Mouse (Mus musculus): Measurements from ENCODE around the gene Atp2b1.

The Atp2b1 gene

DNA sequence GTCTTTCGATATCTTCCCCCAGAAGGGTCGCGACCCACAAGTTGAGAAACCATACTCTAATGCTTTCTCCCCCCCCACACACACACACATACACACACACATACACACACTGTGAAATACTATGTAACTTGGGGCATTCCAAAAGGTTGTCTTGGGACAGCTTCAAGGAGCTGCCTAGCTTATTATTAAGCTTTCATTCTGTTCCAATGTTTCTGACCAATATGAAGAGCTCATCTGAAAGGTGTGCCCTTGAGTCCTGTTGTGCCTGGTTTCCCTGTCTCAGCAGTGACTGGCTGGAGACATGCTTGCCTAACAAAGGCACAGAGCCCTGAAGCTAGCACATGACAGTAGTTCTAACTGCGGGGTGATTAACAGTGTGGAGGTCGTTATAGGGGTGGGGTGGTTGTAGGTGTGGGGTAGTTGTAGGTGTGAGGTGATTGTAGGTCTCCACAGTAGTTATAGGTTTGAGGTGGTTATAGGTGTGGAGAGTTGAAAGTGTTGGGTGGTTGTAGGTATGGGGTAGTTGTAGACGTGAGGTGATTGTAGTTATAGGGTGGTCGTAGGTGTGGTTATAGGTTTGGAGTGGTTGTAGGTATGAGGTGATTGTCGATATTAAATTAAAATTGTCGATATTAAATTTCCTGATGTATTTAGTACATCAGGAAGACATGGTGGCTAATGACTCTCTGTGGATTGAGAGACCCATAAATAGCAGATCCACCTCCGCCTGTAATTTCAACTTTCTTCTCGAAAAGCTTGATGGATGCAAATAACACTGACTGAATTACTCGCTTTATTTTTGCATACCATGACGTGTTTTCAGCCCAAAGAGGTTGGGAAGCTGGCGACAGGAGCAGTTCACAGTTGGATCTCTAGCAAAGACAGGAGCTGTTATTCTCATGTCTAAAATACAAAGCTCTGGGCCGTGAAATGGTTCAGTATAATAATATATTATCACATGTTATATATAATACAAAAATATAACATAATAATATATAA, 119.9 kb downstream of the Atp2b1 start:
- no peak for DNase-seq (ENCODE audit: low read depth, low spot score)

DNA sequence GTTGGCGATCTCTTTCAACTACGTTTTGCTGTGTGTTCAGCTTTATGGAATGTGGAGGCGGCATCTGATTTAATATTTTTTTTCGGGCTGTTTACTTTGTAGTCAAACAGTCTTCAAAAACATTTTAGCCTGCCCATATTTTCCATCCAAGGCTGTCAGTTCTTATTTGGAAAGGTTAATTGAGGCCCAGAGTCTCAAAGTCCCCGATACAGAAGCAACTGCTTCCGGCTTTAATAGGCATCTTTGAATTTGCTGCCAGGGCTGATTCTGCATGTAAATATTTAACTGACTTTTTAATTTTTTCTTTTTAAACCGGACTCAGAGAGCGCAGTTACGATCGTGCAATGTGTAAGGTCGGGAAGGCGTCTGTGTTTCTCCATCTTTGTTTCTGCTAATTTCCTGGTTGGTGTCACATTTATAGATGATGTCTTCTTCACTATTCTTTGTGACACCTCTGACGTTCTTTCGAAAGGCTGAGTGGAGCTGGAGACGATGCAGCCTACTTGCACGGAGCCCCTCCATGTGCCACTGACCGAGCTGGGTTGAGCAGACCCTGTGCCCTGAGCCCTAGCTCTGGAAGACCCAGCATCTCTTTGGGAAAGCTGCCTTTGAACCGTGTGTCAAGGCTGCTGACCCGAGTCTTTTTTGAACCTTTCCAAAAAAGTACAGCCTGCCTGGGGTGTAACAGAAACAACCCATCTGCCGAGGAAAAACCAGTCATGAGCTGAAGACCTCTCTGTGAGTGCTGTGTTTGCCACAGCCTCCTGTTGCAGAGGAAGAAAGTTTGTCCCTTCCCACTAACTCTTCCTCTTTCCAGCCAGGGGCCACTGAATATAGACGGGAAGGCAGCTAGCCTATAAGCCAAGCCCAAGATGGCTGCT, 123.2 kb downstream of the Atp2b1 start:
- DNase-seq (ENCODE audit: low read depth, low spot score), result no peak

DNA sequence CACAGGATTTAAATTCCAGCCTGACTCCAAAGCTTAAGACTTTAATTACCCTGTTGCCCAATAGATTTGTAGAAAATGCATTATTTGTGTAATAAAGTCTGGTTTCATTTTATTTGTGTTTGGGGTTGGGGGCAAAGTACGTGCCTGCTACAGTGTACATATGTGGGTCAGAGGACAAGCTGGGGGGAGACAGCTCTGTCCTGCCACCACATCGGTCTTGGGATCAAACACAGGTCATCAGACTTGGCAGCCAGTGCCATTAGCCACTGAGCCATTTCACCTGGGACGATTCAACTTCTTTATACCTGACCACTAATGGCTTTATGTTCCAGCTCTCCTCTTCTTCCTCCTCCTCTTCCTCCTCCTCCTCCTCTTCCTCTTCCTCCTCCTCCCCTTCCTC, 124.7 kb downstream of the Atp2b1 start:
- DNase-seq (ENCODE audit: low read depth, low spot score), result no peak

DNA sequence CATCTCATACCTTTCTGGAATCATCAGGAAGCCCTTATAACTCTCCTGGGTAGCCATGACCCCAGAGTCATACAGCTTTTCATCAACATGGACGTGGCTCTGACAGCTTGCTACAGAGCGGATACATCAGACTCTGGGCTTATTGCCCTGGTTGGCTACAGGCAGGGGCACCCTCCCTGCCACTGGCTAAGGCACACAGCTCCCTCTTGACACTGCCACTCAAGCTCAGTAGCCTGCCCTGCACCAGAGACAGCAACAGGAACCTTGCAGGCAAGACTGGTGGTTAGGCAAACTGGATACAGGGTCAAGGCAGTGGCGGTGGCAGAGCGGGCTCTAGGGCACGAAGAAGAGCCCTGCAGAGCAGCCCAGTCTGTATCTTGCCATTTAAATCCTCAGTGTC, 126.0 kb downstream of the Atp2b1 start:
- no peak for DNase-seq (ENCODE audit: low read depth, low spot score)

DNA sequence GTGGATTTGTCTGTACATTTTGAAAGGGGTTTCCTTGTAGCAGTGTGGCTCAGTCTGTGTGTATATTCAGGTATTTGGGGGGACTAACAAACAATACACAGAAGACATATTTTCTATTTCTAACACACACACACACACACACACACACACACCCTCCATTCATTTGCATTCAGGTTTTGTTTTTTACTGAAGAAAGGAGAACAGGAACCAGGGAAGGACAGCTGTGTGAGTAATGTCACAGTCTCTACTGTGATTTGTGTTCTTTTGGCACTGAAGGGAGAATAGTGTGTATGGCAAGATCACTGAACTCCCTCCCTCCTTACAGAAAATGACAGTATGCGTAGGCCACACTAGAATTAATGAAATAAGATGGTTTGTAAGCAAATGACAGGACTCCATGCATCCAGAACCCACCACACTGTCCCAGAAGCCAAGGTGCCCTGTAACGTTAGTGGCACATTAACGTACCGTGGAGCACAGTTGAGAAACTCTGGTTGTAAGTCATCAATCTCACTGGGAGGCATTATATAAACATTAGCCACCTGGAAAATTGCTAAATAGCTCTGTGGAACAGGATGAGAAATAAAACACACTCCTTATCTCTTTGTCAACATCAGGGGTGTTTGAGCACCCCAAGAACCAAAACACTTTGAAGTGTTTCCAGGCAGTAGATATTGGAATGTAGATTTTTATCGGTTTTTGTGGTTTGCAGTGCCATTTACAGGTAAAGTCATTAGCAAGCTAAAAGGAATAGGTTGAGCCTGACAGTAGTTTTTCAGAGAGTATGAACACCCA, 132.7 kb downstream of the Atp2b1 start:
- DNase-seq (ENCODE audit: low read depth, low spot score), result no peak

DNA sequence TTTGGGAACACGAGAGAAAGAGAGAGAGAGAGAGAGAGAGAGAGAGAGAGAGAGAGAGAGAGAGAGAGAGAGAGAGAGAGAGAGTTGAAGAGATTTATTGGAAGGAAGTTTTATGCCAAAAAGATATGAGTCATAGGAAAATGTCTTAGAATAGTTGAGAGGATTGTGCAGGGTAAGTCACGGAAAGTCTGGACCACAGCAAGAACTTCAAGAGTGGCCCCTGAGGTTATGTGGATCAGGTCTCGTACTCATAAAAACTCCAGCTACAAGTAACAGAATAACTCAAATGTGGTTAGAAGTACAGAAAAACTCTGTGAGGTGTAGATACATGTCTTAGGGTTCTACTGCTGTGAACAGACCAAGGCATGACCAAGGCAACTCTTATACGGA, 133.3 kb downstream of the Atp2b1 start:
- no peak for DNase-seq (ENCODE audit: low read depth, low spot score)

DNA sequence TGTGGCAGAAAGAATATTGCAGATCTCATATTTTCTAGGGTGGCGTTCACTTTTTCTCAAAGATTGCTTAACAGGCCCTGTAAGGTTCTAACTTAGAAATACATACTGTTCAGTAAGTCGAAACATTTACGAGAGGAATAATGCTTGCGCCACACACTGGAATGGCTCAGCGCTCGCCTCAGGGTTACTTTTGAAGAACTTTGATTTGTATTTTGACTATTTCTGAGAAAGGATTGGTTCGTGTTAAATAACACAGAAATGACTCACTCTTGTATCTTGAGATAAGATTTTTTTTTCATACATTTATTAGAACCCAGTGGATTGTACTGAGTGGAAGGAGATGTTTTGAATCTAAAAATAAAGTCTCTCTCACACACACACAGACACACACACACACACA, 135.9 kb downstream of the Atp2b1 start:
- no peak for DNase-seq (ENCODE audit: low read depth, low spot score)

DNA sequence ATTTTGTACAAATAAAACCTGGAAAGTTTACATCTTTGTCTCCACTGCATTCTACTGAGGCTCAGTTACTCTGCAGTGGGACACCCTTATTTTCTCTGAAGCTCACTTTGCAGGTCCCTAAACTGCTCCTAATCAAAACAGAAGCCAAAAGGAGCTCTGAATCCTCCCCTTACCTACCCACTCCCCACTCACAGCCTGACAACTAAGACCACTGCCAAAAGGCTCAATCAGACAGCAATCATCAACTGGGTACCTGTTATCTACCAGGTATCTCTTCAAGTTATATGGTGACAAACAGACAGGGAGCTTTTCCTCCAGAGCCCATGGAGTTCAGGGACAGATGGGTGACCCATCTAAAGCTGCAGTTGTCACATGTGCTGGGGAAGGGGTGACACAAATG, 138.9 kb downstream of the Atp2b1 start:
- DNase-seq (ENCODE audit: low read depth, low spot score), result no peak

DNA sequence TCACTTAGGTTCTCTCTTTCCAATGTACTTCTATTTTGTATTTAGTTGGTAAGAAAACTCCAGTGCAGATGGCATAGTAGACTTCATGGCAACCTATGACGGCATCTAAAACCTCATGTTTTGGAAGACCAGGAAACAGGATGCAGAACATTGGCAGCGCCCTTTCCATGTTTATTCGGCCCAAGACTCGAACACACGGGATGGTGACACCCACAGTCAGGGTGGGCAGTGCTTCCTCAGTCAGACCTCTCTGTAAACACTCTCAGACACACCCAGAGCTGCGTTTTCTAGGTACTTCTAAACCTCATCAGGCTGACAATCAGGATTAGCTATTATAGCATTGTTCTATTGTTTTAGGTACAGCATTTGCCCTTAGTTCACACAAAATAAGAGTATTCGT, 146.4 kb downstream of the Atp2b1 start:
- no peak for DNase-seq (ENCODE audit: low read depth, low spot score)

DNA sequence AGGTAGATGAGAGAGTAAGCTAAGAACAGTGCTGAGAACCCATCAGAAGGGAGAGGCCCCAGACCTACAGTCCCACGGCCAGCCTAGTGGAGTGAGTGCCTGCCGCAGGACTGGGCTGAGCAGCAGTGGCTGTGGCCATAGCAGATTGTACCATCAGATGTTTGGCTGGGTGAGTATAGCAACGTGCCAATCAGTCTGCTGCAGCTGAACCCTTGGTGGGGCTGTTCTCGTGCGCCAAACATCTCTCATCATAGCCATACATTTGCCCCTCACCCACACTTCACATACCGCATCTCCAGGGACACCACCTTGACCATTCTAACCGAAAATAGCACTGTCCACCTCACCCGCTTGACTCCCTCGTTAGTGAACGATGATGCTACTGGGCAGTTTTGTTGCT, 147.2 kb downstream of the Atp2b1 start:
- DNase-seq (ENCODE audit: low read depth, low spot score), result no peak

DNA sequence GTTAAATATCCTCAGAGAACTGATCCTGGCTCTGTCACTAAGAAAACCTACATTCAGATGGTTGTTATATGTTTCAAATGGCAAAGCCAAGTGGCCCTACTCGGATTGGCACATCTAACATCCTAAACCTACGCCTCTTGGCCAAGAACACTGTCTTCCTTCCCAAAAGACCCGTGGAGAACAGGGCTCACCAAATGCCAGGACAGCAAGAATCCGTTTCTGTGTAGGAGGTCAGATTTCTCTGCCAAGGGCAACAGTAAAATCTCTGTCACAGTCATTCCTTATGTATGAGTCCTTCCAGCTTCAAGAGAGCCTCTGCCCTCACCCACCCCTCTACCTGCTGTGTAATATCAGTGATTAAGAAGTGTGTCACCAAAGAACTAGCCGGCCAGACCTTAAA, 148.3 kb downstream of the Atp2b1 start:
- no peak for DNase-seq (ENCODE audit: low read depth, low spot score)
